Mouse (Mus musculus) kidney, postnatal 14 days (tissue): ENCODE measurements around the gene Olfr395.
"Not testable (repeated sequence)": the region's sequence is repeated elsewhere in the genome, so short reads cannot be mapped to it uniquely, and the experiment has no call there.

Source experiments
- DNase-seq: peaks from one replicate; pipeline ENCODE4 v3.0.0; 2022; ENCODE audit warnings: mixed read lengths

Olfr395 gene

GRCm38 (mm10) chr11:73909199-73909598 lies at the start of gene Olfr395:
TSS of gene Olfr395 (minus strand) at chr11:73909299.
- not testable (repeated sequence) for DNase-seq

GRCm38 (mm10) chr11:73936377-73936776 lies 27.3 kb upstream of the Olfr395 start, which contains the start of gene Olfr23:
TSS of gene Olfr23 (plus strand) at chr11:73936677.
- no peak for DNase-seq

GRCm38 (mm10) chr11:73890671-73891070 lies 18.4 kb downstream of the Olfr395 start, which contains the start of gene Olfr394:
TSS of gene Olfr394 (minus strand) at chr11:73890771.
- DNase-seq: no peak
